Mouse (Mus musculus) MEL (cell line): ENCODE measurements around the gene Tmem150c. TPM values are rescaled to one million over a fixed set of nuclear protein-coding genes. Genes with fewer than 3 reads are reported as not detected.

Experiments
- DNase-seq: peaks from one replicate; pipeline ENCODE4 v3.0.0; 2011; ENCODE audit warnings: low read depth, low spot score
- H3K27ac ChIP-seq: 2 replicates; pipeline ENCODE4 v1.5.1; 2012; ENCODE audit warnings: low read depth, mild to moderate bottlenecking, control low read depth, low read length, moderate library complexity; ENCODE audit not compliant: control insufficient read depth
- H3K27me3 ChIP-seq, 2 experiments: fragments of 150-350 bp in 1 of 2; sonication (generic) in 1 of 2; 2 replicates each; pipeline ENCODE4 v1.6.1; 2012; ENCODE audit warnings: low read length in 2 of 2, mild to moderate bottlenecking in 2 of 2, improper control_type of control experiment in 1 of 2, moderate library complexity in 1 of 2; ENCODE audit not compliant: insufficient read depth in 2 of 2, control insufficient read depth in 1 of 2
- H3K36me3 ChIP-seq, 2 experiments: 2 replicates each; pipeline ENCODE4 v1.6.1; 2012 to 2014; ENCODE audit warnings: low read length in 2 of 2, improper control_type of control experiment in 1 of 2, inconsistent platforms in 1 of 2, mild to moderate bottlenecking in 1 of 2; ENCODE audit not compliant: insufficient read depth in 2 of 2, control insufficient read depth in 1 of 2
- H3K4me1 ChIP-seq, 2 experiments: fragments of 150-350 bp in 1 of 2; sonication (generic) in 1 of 2; 2 replicates each; pipeline ENCODE4 v1.6.1; 2012; ENCODE audit warnings: low read length in 2 of 2, improper control_type of control experiment in 1 of 2, mild to moderate bottlenecking in 1 of 2; ENCODE audit not compliant: insufficient read depth in 2 of 2, control insufficient read depth in 1 of 2
- H3K4me3 ChIP-seq, 2 experiments: fragments of 150-350 bp in 1 of 2; sonication (generic) in 1 of 2; 2 replicates each; pipeline ENCODE4 v1.5.1; 2012; ENCODE audit warnings: low read depth in 2 of 2, low read length in 2 of 2, mild to moderate bottlenecking in 2 of 2, moderate library complexity in 2 of 2, control low read depth in 1 of 2, improper control_type of control experiment in 1 of 2; ENCODE audit not compliant: control insufficient read depth in 1 of 2, insufficient read depth in 1 of 2
- H3K79me2 ChIP-seq: 2 replicates; pipeline ENCODE4 v1.6.1; 2012; ENCODE audit warnings: mild to moderate bottlenecking, low read length, moderate library complexity; ENCODE audit not compliant: control insufficient read depth, poor library complexity, insufficient read depth
- H3K9ac ChIP-seq: 2 replicates; pipeline ENCODE4 v1.6.1; 2012; ENCODE audit warnings: low read depth, mild to moderate bottlenecking, control low read depth, low read length, moderate library complexity; ENCODE audit not compliant: control insufficient read depth, poor library complexity, severe bottlenecking
- H3K9me3 ChIP-seq: fragments of 150-350 bp; sonication (generic); replicated peaks from 2 replicates; pipeline ENCODE4 v1.6.1; 2012; ENCODE audit warnings: mild to moderate bottlenecking, low read length, improper control_type of control experiment, moderate library complexity; ENCODE audit not compliant: insufficient read depth
- BHLHE40 ChIP-seq: IDR thresholded peaks from 2 replicates; pipeline ENCODE4 v1.6.1; 2012; ENCODE audit warnings: low read depth, mild to moderate bottlenecking, inconsistent platforms, low read length, improper control_type of control experiment, borderline replicate concordance
- CHD1 ChIP-seq: IDR thresholded peaks from 2 replicates; pipeline ENCODE4 v1.6.1; 2012; ENCODE audit warnings: low read depth, mild to moderate bottlenecking, inconsistent platforms, low read length, improper control_type of control experiment
- CHD2 ChIP-seq: IDR thresholded peaks from 2 replicates; pipeline ENCODE4 v1.6.1; 2011; ENCODE audit warnings: low read length, improper control_type of control experiment
- E2F4 ChIP-seq: IDR thresholded peaks from 2 replicates; pipeline ENCODE4 v1.6.1; 2011; ENCODE audit warnings: low read depth, low read length, improper control_type of control experiment, borderline replicate concordance
- ELF1 ChIP-seq: IDR thresholded peaks from 2 replicates; pipeline ENCODE4 v1.6.1; 2014; ENCODE audit warnings: low read depth, mild to moderate bottlenecking, inconsistent platforms, low read length, improper control_type of control experiment, moderate library complexity
- EP300 ChIP-seq, 2 experiments: IDR thresholded peaks; 2 replicates each; pipeline ENCODE4 v1.6.1; 2011; ENCODE audit warnings: improper control_type of control experiment in 2 of 2, low read length in 2 of 2, low read depth in 1 of 2, mild to moderate bottlenecking in 1 of 2
- ETS1 ChIP-seq: IDR thresholded peaks from 2 replicates; pipeline ENCODE4 v1.6.1; 2012; ENCODE audit warnings: low read depth, mild to moderate bottlenecking, inconsistent platforms, low read length, improper control_type of control experiment, moderate library complexity
- GATA1 ChIP-seq: IDR thresholded peaks from 2 replicates; pipeline ENCODE4 v1.6.1; 2011; ENCODE audit warnings: low read depth, low read length, improper control_type of control experiment
- HCFC1 ChIP-seq: IDR thresholded peaks from 2 replicates; pipeline ENCODE4 v1.6.1; 2012; ENCODE audit warnings: low read depth, mild to moderate bottlenecking, inconsistent platforms, low read length, improper control_type of control experiment, moderate library complexity
- KAT2A ChIP-seq: conservative IDR thresholded peaks from 2 replicates; pipeline ENCODE4 v1.6.1; 2012; ENCODE audit warnings: low read depth, low read length, improper control_type of control experiment, inconsistent platforms
- MAFK ChIP-seq: IDR thresholded peaks from 2 replicates; pipeline ENCODE4 v1.6.1; 2011; ENCODE audit warnings: low read depth, mild to moderate bottlenecking, low read length, improper control_type of control experiment, borderline replicate concordance
- MAX ChIP-seq: IDR thresholded peaks from 2 replicates; pipeline ENCODE4 v1.6.1; 2011; ENCODE audit warnings: low read length, improper control_type of control experiment
- MAZ ChIP-seq: IDR thresholded peaks from 2 replicates; pipeline ENCODE4 v1.6.1; 2012; ENCODE audit warnings: low read depth, mild to moderate bottlenecking, inconsistent platforms, low read length, improper control_type of control experiment
- MXI1 ChIP-seq: IDR thresholded peaks from 2 replicates; pipeline ENCODE4 v1.6.1; 2011; ENCODE audit warnings: mild to moderate bottlenecking, low read depth, low read length, improper control_type of control experiment
- MYB ChIP-seq: IDR thresholded peaks from 2 replicates; pipeline ENCODE4 v1.6.1; 2011; ENCODE audit warnings: mild to moderate bottlenecking, low read depth, low read length, improper control_type of control experiment
- MYC ChIP-seq: IDR thresholded peaks from 2 replicates; pipeline ENCODE4 v1.6.1; 2011; ENCODE audit warnings: low read depth, mild to moderate bottlenecking, low read length, improper control_type of control experiment, moderate library complexity
- NELFE ChIP-seq: IDR thresholded peaks from 2 replicates; pipeline ENCODE4 v1.6.1; 2011; ENCODE audit warnings: low read depth, low read length, improper control_type of control experiment
- POLR2A ChIP-seq, 2 experiments: IDR thresholded peaks; 2 replicates each; pipeline ENCODE4 v1.6.1; 2011 to 2012; ENCODE audit warnings: low read length in 2 of 2, mild to moderate bottlenecking in 2 of 2, control low read depth in 1 of 2, improper control_type of control experiment in 1 of 2, low read depth in 1 of 2, moderate library complexity in 1 of 2; ENCODE audit not compliant: control insufficient read depth in 1 of 2, insufficient read depth in 1 of 2, poor library complexity in 1 of 2
- POLR2AphosphoS5 ChIP-seq: IDR thresholded peaks from 2 replicates; pipeline ENCODE4 v1.6.1; 2012; ENCODE audit warnings: low read depth, borderline replicate concordance, mild to moderate bottlenecking, inconsistent platforms, low read length, moderate library complexity, mixed read lengths
- RAD21 ChIP-seq: IDR thresholded peaks from 2 replicates; pipeline ENCODE4 v1.6.1; 2011; ENCODE audit warnings: mild to moderate bottlenecking, low read depth, low read length, improper control_type of control experiment
- SIN3A ChIP-seq: IDR thresholded peaks from 2 replicates; pipeline ENCODE4 v1.6.1; 2012; ENCODE audit warnings: low read length, improper control_type of control experiment, inconsistent platforms
- TAL1 ChIP-seq: IDR thresholded peaks from 2 replicates; pipeline ENCODE4 v1.6.1; 2012; ENCODE audit warnings: mild to moderate bottlenecking, inconsistent platforms, low read length, moderate library complexity, mixed read lengths
- TBP ChIP-seq: IDR thresholded peaks from 2 replicates; pipeline ENCODE4 v1.8.0; 2011; ENCODE audit warnings: low read depth, low read length, improper control_type of control experiment
- UBTF ChIP-seq: IDR thresholded peaks from 2 replicates; pipeline ENCODE4 v1.6.1; 2012; ENCODE audit warnings: low read depth, mild to moderate bottlenecking, inconsistent platforms, low read length, improper control_type of control experiment, moderate library complexity, borderline replicate concordance; ENCODE audit not compliant: insufficient read depth
- USF1 ChIP-seq: IDR thresholded peaks from 2 replicates; pipeline ENCODE4 v1.6.1; 2014; ENCODE audit warnings: low read depth, mild to moderate bottlenecking, inconsistent platforms, low read length, improper control_type of control experiment, moderate library complexity
- USF2 ChIP-seq, 2 experiments: IDR thresholded peaks; 2 replicates each; pipeline ENCODE4 v1.6.1; 2011 to 2012; ENCODE audit warnings: improper control_type of control experiment in 2 of 2, low read length in 2 of 2, borderline replicate concordance in 1 of 2, inconsistent platforms in 1 of 2, low read depth in 1 of 2, mild to moderate bottlenecking in 1 of 2; ENCODE audit not compliant: insufficient read depth in 1 of 2
- ZKSCAN1 ChIP-seq: IDR thresholded peaks from 2 replicates; pipeline ENCODE4 v1.6.1; 2012; ENCODE audit warnings: low read depth, mild to moderate bottlenecking, inconsistent platforms, low read length, improper control_type of control experiment, moderate library complexity
- ZMIZ1 ChIP-seq: IDR thresholded peaks from 2 replicates; pipeline ENCODE4 v1.6.1; 2012; ENCODE audit warnings: low read depth, mild to moderate bottlenecking, inconsistent platforms, low read length, improper control_type of control experiment, moderate library complexity
- ZNF384 ChIP-seq: IDR thresholded peaks from 2 replicates; pipeline ENCODE4 v1.6.1; 2012; ENCODE audit warnings: low read depth, mild to moderate bottlenecking, inconsistent platforms, low read length, improper control_type of control experiment
- polyA plus RNA-seq, 2 experiments: library from polyadenylated mRNA; stranded (reverse) in 1 of 2; unstranded in 1 of 2; fragments of >175 nt in 1 of 2; fragments of >200 nt in 1 of 2; gene quantifications; 2 replicates each; pipeline versions ENCODE4 v1.2.1 to v1.2.4; 2012; ENCODE audit warnings: low replicate concordance in 2 of 2, low read depth in 1 of 2; ENCODE audit not compliant: insufficient read length in 2 of 2, insufficient read depth in 1 of 2, missing spikeins in 1 of 2
- total RNA-seq: library from RNA; depleted of rRNA; stranded (reverse); fragments of 300-350 nt; gene quantifications from 2 replicates; pipeline ENCODE4 v1.2.3, GENCODE M21; 2012

Gene Tmem150c
- total and polyA plus RNA-seq, 3 experiments = 0.04 to 0.06 TPM; not detected in 1

DNA sequence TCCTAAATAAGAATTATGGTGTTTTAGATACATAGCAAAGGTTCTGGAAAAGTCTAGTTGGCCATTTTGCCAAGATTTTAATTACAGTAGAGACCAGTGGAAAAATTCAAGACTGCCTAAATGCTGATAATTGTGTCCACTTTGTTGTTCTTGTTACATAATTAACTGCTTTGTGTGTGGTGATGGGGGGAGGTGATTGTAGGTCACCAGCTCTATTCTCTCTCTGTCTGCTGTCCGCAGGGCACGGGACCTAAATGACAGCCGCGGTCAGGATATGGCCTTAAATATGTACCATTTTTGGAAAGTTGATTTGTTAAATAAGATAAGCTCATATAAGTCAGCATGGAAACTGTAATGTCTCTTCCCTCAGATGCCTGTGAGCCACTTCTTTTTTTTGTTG lies 118.3 kb downstream of the Tmem150c start:
- TF ChIP-seq MAFK (no peak), ELF1 (no peak), UBTF (no peak), POLR2A (IDR thresholded peaks at IDR 0.05; ENCODE audit: control insufficient read depth in 1 of 2, insufficient read depth in 1 of 2, low read depth in 1 of 2, low read length in 2 of 2, poor library complexity in 1 of 2) (no peak), MXI1 (no peak), BHLHE40 (peak; percentile 27; the same call in 1 of the 2 replicates)
- Histone ChIP-seq H3K79me2 (peaks cover 94% of the 10 kb centered on the region), H3K36me3 (peaks cover 12 to 25% of the 10 kb centered on the region in 2 experiments), H3K4me1 (peaks cover 2 to 15% of the 10 kb centered on the region in 2 experiments), H3K27me3 (no peaks in the 10 kb centered on the region), H3K9me3 (no peaks in the 10 kb centered on the region), H3K4me3 (peak overlapping the region; percentile 53 to 97), H3K9ac (peak overlapping the region; percentile 97), H3K27ac (no peak overlapping the region)
- peak; percentile 42 for DNase-seq

DNA sequence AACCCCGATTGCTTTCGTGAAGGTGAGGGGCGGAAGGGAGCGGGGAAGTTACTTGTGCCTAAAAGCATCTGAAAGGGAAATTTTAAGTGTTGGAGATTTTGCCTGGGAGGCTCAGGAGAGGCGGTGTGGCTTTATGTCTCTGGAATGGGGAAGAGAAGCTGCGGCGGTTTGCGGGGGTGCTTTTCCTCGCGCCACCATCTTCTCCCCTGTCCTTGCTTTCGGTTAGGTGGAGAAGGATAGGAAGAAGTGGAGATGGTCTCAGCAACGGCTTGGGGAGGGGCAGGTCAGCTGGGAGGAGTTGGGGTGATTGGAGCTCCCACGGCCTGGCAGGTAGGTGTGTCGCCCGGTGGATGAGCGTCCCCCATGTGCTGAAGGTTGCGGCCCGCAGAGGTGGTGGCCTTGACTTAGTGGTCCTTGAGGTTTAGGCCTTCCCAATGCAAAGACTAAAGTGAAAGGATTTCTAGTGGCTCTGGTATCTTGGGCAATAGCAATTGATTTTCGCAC lies 119.3 kb downstream of the Tmem150c start:
- DNase-seq = no peak

More for the DNA sequence above, 119.3 kb downstream of the Tmem150c start:
- Histone ChIP-seq H3K4me1 (peaks cover 2 to 17% of the 10 kb centered on the region in 2 experiments), H3K27ac (peak overlapping the region; percentile 87), H3K79me2 (peaks cover 90% of the 10 kb centered on the region), H3K36me3 (peaks cover 19 to 34% of the 10 kb centered on the region in 2 experiments), H3K4me3 (peak overlapping the region; percentile 88 to 97), H3K9me3 (no peaks in the 10 kb centered on the region), H3K27me3 (no peaks in the 10 kb centered on the region), H3K9ac (peak overlapping the region; percentile 97)
- TF ChIP-seq POLR2AphosphoS5 = no peak
- TF ChIP-seq ZKSCAN1 = no peak
- no peak for TF ChIP-seq ZMIZ1
- TF ChIP-seq UBTF = no peak
- TF ChIP-seq HCFC1 = no peak
- TF ChIP-seq ZNF384 = no peak
- TF ChIP-seq NELFE = no peak
- TF ChIP-seq MAZ = no peak
- TF ChIP-seq KAT2A = 0 out of 2 replicates have a peak, but pooled peaks have one; percentile 19
- TF ChIP-seq MXI1 = peak; percentile 32
- no peak for TF ChIP-seq TAL1
- no peak for TF ChIP-seq CHD2
- TF ChIP-seq ELF1 = no peak
- peak in 1 of 2 experiments; percentile 20; a peak in 1 of 4 replicates for TF ChIP-seq POLR2A (IDR thresholded peaks at IDR 0.05; ENCODE audit: control insufficient read depth in 1 of 2, insufficient read depth in 1 of 2, low read depth in 1 of 2, low read length in 2 of 2, poor library complexity in 1 of 2)
- TF ChIP-seq E2F4 = no peak
- TF ChIP-seq MAX = peak; percentile 61
- TF ChIP-seq TBP = 0 out of 2 replicates have a peak, but pooled peaks have one; percentile 3
- TF ChIP-seq CHD1 = 0 out of 2 replicates have a peak, but pooled peaks have one; percentile 53
- peak; percentile 28; the same call in 1 of the 2 replicates for TF ChIP-seq SIN3A
- no peak for TF ChIP-seq BHLHE40
- no peak for TF ChIP-seq GATA1
- 0 out of 4 replicates have a peak, but pooled peaks of 1 of the 2 experiments have one; percentile 5 for TF ChIP-seq EP300 (IDR thresholded peaks at IDR 0.05; ENCODE audit: low read depth in 1 of 2, low read length in 2 of 2)
- TF ChIP-seq RAD21 = no peak
- TF ChIP-seq USF1 = no peak
- TF ChIP-seq MAFK = no peak
- no peak for TF ChIP-seq ETS1
- no peak for TF ChIP-seq MYB
- no peak for TF ChIP-seq USF2 (IDR thresholded peaks at IDR 0.05; ENCODE audit: borderline replicate concordance in 1 of 2, insufficient read depth in 1 of 2, low read depth in 1 of 2, low read length in 2 of 2)
- TF ChIP-seq MYC = 0 out of 2 replicates have a peak, but pooled peaks have one; percentile 13
